Mouse (Mus musculus) spleen, adult 2 months (tissue): ENCODE measurements around the gene Cstf1.

ENCODE experiments used
- CTCF ChIP-seq: fragments of 200-500 bp; IDR thresholded peaks from 2 replicates; pipeline ENCODE4 v1.5.1; 2011; ENCODE audit warnings: mild to moderate bottlenecking, inconsistent platforms; ENCODE audit not compliant: insufficient read depth, insufficient read length, insufficient replicate concordance; ENCODE audit errors: extremely low read depth
- POLR2A ChIP-seq: fragments of 200-500 bp; IDR thresholded peaks from 2 replicates; pipeline ENCODE4 v1.6.1; 2011; ENCODE audit warnings: low read depth, low read length, inconsistent platforms

DNA sequence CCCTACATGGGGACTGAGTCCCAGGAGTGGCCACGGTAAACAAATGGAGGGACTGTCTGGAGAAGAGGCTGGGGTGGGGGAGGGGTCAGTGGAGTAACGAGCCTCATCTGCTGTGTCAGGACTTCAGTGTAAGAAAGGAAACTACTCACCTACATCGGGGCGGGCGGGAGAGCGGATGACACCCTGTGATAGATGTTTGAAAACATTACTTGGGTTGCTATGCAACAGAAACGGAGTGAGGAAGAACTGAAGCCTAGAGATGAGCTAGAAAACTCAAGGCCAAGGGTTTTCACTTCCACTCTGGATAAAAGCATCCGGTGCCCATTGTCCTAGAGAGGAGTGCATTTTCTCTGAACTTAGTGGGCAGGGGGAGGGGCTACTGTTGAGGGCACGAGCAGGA, 29.4 kb downstream of the Cstf1 start:
- TF ChIP-seq POLR2A (no peak), CTCF (no peak)
